Mouse (Mus musculus) embryonic fibroblast, embryonic 13.5 days (primary cell): ENCODE data around the gene Drosha. TPM values are rescaled to one million over a fixed set of nuclear protein-coding genes. Genes with fewer than 3 reads are reported as not detected.
"Not testable (repeated sequence)": the region's sequence is repeated elsewhere in the genome, so short reads cannot be mapped to it uniquely, and the experiment has no call there.

Experiments used
- H3K27ac ChIP-seq: 2 replicates; pipeline ENCODE4 v1.5.1; 2012; ENCODE audit warnings: low read length, control low read depth, inconsistent platforms; ENCODE audit not compliant: insufficient read depth
- H3K4me1 ChIP-seq: 2 replicates; pipeline ENCODE4 v1.6.1; 2011; ENCODE audit warnings: low read length; ENCODE audit not compliant: control insufficient read depth, insufficient read depth
- H3K4me3 ChIP-seq: 2 replicates; pipeline ENCODE4 v1.5.1; 2011; ENCODE audit warnings: mild to moderate bottlenecking, control low read depth, low read length; ENCODE audit not compliant: insufficient read depth
- CTCF ChIP-seq: IDR thresholded peaks from 2 replicates; pipeline ENCODE4 v1.5.1; 2011; ENCODE audit warnings: mild to moderate bottlenecking, control low read depth, low read length, moderate library complexity, borderline replicate concordance; ENCODE audit not compliant: insufficient read depth
- POLR2A ChIP-seq: IDR thresholded peaks from 2 replicates; pipeline ENCODE4 v1.6.1; 2011; ENCODE audit warnings: low read depth, mild to moderate bottlenecking, control low read depth, low read length, moderate library complexity
- polyA plus RNA-seq: library from polyadenylated mRNA; stranded (reverse); fragments of >200 nt; gene quantifications from 2 replicates; pipeline ENCODE4 v1.2.4, GENCODE M21; 2011; ENCODE audit warnings: low read depth; ENCODE audit not compliant: missing spikeins, insufficient read length

Gene Drosha
- 38.8 and 42.0 TPM in 2 replicates for polyA plus RNA-seq

GRCm38 (mm10) chr15:12824197-12824952 lies at the start of gene Drosha, which contains the start of gene 6030458C11Rik:
Drosha (plus strand) TSS chr15:12824815.
6030458C11Rik (minus strand) TSS chr15:12824649.
- no peak within 1 kb of the TSS; the same call in 1 of the 2 replicates for H3K27ac ChIP-seq
- H3K4me1 ChIP-seq: peaks cover 6% of the 10 kb centered on the region
- H3K4me3 ChIP-seq: peak within 1 kb of the TSS; percentile 92
- no peak for TF ChIP-seq CTCF
- TF ChIP-seq POLR2A: peak; percentile 68

GRCm38 (mm10) chr15:12781296-12781695 lies 43.3 kb upstream of the Drosha start:
- no peak overlapping the region for H3K27ac ChIP-seq
- TF ChIP-seq CTCF: no peak
- TF ChIP-seq POLR2A: no peak
- H3K4me1 ChIP-seq: no peaks in the 10 kb centered on the region
- no peak overlapping the region for H3K4me3 ChIP-seq

- TF ChIP-seq POLR2A (no peak), CTCF (no peak)
- Histone ChIP-seq H3K27ac (no peak overlapping the region), H3K4me3 (no peak overlapping the region), H3K4me1 (no peaks in the 10 kb centered on the region)
Measured at GRCm38 (mm10) chr15:12781729-12782326, 42.8 kb upstream of the Drosha start.

- Histone ChIP-seq H3K4me1 (no peaks in the 10 kb centered on the region), H3K27ac (no peak overlapping the region), H3K4me3 (no peak overlapping the region)
- TF ChIP-seq POLR2A (no peak), CTCF (no peak)
Measured at GRCm38 (mm10) chr15:12788536-12788935, 36.1 kb upstream of the Drosha start.

GRCm38 (mm10) chr15:12789406-12789867 lies 35.2 kb upstream of the Drosha start:
- TF ChIP-seq POLR2A (no peak), CTCF (no peak)
- H3K4me1 ChIP-seq: no peaks in the 10 kb centered on the region
- H3K4me3 ChIP-seq: no peak overlapping the region
- no peak overlapping the region for H3K27ac ChIP-seq

GRCm38 (mm10) chr15:12794311-12794710 lies 30.3 kb upstream of the Drosha start:
- H3K27ac ChIP-seq: no peak overlapping the region
- no peak for TF ChIP-seq POLR2A
- no peak for TF ChIP-seq CTCF
- H3K4me1 ChIP-seq: no peaks in the 10 kb centered on the region; the same call in 1 of the 2 replicates
- no peak overlapping the region for H3K4me3 ChIP-seq

- Histone ChIP-seq H3K4me3 (no peak overlapping the region), H3K4me1 (no peaks in the 10 kb centered on the region; the same call in 1 of the 2 replicates)
Measured at GRCm38 (mm10) chr15:12795457-12795894, 29.1 kb upstream of the Drosha start.

GRCm38 (mm10) chr15:12795909-12796470 lies 28.6 kb upstream of the Drosha start:
- TF ChIP-seq CTCF: no peak
- TF ChIP-seq POLR2A: no peak
- Histone ChIP-seq H3K4me1 (no peaks in the 10 kb centered on the region; the same call in 1 of the 2 replicates), H3K4me3 (no peak overlapping the region), H3K27ac (no peak overlapping the region)

More at GRCm38 (mm10) chr15:12795457-12795894, 29.1 kb upstream of the Drosha start:
- TF ChIP-seq CTCF (no peak), POLR2A (no peak)
- H3K27ac ChIP-seq: no peak overlapping the region

- no peak overlapping the region for H3K27ac ChIP-seq
- no peaks in the 10 kb centered on the region; the same call in 1 of the 2 replicates for H3K4me1 ChIP-seq
- TF ChIP-seq POLR2A (no peak), CTCF (no peak)
- H3K4me3 ChIP-seq: no peak overlapping the region
Measured at GRCm38 (mm10) chr15:12798043-12798442, 26.6 kb upstream of the Drosha start.

GRCm38 (mm10) chr15:12800405-12801141 lies 24.0 kb upstream of the Drosha start:
- no peaks in the 10 kb centered on the region; the same call in 1 of the 2 replicates for H3K4me1 ChIP-seq
- H3K4me3 ChIP-seq: no peak overlapping the region
- TF ChIP-seq CTCF (no peak), POLR2A (no peak)
- no peak overlapping the region for H3K27ac ChIP-seq

GRCm38 (mm10) chr15:12801142-12801506 lies 23.5 kb upstream of the Drosha start:
- not testable (repeated sequence) for H3K4me3 ChIP-seq, H3K4me1 ChIP-seq, H3K27ac ChIP-seq
